Mouse (Mus musculus): Measurements from ENCODE around the gene Nrd1. TPM values are rescaled to one million over a fixed set of nuclear protein-coding genes. Genes with fewer than 3 reads are reported as not detected.
A peak's percentile ranks its signal among the peaks of the same experiment; 100 is the strongest.

Nrd1 gene
- 46.0 and 57.3 TPM in 2 replicates for polyA plus RNA-seq (2012; rRNA removed)

DNA sequence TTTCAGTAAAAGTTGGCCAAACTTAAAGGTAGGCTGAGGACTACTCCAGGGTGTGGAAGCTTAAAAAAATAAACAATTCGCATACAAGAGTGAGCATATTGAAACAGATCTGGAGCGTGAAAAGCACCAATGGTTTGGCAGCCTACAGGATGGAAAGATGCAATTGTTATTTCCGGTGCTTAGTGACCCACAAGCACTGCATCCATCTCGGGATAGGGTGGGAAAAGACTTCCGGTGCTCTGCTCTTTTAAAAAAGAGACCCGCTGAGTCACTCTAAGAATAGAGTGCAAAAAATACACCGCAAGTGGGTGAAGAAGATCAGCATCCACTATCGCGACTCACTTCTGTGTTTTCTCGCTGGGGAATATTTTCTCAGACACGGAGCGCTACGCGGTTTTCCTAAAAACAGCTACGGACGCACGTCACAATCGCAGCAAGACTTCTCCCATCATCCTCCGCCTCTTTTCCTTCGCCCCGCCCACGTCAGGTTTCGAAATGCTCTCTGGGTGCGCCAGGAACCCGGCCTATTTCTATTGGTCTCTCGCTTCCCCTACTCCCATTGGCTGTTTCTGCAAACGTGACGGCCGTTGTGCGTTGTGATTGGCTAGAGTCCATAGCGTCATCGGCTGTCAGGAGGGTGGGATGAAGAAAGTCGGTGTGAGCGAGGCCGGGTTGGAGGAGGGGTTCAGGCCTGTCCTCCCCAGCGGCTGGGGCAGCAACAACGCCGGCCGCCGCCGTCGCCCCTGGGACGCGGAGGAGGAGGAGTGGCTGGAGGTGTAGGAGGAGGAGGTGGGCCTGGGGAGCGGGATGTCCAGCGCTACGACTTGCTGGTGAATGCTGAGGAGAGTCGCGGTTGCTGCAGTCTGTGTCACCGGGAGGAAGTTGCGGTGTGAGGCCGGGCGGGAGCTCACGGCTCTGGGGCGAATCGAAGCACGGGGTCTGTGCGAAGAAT lies at the start of gene Nrd1:
TSS of gene Nrd1 (plus strand) at position 657 of the 952 bp plus-strand sequence.
- no peaks in the 10 kb centered on the region for H3K27me3 ChIP-seq (ENCODE audit: control insufficient read depth, insufficient read depth, low read length)
- WGBS: under 1% methylated on average over 58 of the region's 58 CpGs
- peak; percentile 99 for DNase-seq
- H3K27ac ChIP-seq (ENCODE audit: control insufficient read depth, insufficient read depth, low read length): peak within 1 kb of the TSS; percentile 51
- TF ChIP-seq POLR2A (IDR thresholded peaks at IDR 0.05; ENCODE audit: control insufficient read depth, extremely low read depth, insufficient read depth, low read length, poor library complexity) (peak; percentile 97), CTCF (IDR thresholded peaks at IDR 0.05; ENCODE audit: borderline replicate concordance, control insufficient read depth, extremely low read depth, insufficient read depth, low read length, poor library complexity) (no peak; the same call in 1 of the 2 replicates)
- peaks cover 4% of the 10 kb centered on the region for H3K4me1 ChIP-seq (replicated peaks; ENCODE audit: control insufficient read depth, insufficient read depth, low read length)
- peak within 1 kb of the TSS; percentile 83 for H3K4me3 ChIP-seq (ENCODE audit: control insufficient read depth, insufficient read depth, low read length)
- no peaks in the 10 kb centered on the region for H3K36me3 ChIP-seq (ENCODE audit: control insufficient read depth, insufficient read depth, low read length)

GRCm38 (mm10) chr4:108951663-108952062 lies 48.8 kb upstream of the Nrd1 start:
- Histone ChIP-seq H3K4me3 (ENCODE audit: control insufficient read depth, insufficient read depth, low read length) (no peak overlapping the region), H3K4me1 (replicated peaks; ENCODE audit: control insufficient read depth, insufficient read depth, low read length) (no peaks in the 10 kb centered on the region), H3K36me3 (ENCODE audit: control insufficient read depth, insufficient read depth, low read length) (no peaks in the 10 kb centered on the region), H3K27ac (ENCODE audit: control insufficient read depth, insufficient read depth, low read length) (no peak overlapping the region), H3K27me3 (ENCODE audit: control insufficient read depth, insufficient read depth, low read length) (no peaks in the 10 kb centered on the region)
- no peak for TF ChIP-seq CTCF (IDR thresholded peaks at IDR 0.05; ENCODE audit: borderline replicate concordance, control insufficient read depth, extremely low read depth, insufficient read depth, low read length, poor library complexity)
- no peak for TF ChIP-seq POLR2A (IDR thresholded peaks at IDR 0.05; ENCODE audit: control insufficient read depth, extremely low read depth, insufficient read depth, low read length, poor library complexity)
- 90% methylated on average over 4 of the region's 4 CpGs for WGBS
- no peak for DNase-seq

DNA sequence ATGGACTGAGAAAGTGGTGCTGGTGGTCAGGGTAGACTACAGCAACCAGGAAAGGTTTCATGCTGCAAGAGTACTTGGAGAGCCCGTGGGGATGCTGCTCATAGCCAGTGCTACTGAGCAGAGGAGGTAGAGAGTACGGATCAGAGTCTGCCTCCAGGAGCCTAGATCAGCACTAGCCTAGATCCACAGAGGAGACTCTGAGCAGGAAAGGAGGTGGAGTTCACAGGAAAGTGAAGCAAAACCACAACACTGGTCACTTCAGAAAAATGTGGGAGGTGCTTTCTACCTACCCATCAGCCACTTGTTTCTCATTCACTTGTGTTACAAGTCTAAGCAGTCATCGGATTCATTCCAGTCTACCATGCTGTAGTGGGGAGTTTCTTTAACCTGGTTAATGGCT lies 40.8 kb upstream of the Nrd1 start:
- WGBS: 89% methylated on average over 3 of the region's 3 CpGs
- no peak for DNase-seq
- TF ChIP-seq CTCF (IDR thresholded peaks at IDR 0.05; ENCODE audit: borderline replicate concordance, control insufficient read depth, extremely low read depth, insufficient read depth, low read length, poor library complexity) (no peak), POLR2A (IDR thresholded peaks at IDR 0.05; ENCODE audit: control insufficient read depth, extremely low read depth, insufficient read depth, low read length, poor library complexity) (no peak)
- Histone ChIP-seq H3K36me3 (ENCODE audit: control insufficient read depth, insufficient read depth, low read length) (no peaks in the 10 kb centered on the region), H3K27ac (ENCODE audit: control insufficient read depth, insufficient read depth, low read length) (no peak overlapping the region), H3K4me3 (ENCODE audit: control insufficient read depth, insufficient read depth, low read length) (no peak overlapping the region), H3K27me3 (ENCODE audit: control insufficient read depth, insufficient read depth, low read length) (no peaks in the 10 kb centered on the region), H3K4me1 (replicated peaks; ENCODE audit: control insufficient read depth, insufficient read depth, low read length) (no peaks in the 10 kb centered on the region)

DNA sequence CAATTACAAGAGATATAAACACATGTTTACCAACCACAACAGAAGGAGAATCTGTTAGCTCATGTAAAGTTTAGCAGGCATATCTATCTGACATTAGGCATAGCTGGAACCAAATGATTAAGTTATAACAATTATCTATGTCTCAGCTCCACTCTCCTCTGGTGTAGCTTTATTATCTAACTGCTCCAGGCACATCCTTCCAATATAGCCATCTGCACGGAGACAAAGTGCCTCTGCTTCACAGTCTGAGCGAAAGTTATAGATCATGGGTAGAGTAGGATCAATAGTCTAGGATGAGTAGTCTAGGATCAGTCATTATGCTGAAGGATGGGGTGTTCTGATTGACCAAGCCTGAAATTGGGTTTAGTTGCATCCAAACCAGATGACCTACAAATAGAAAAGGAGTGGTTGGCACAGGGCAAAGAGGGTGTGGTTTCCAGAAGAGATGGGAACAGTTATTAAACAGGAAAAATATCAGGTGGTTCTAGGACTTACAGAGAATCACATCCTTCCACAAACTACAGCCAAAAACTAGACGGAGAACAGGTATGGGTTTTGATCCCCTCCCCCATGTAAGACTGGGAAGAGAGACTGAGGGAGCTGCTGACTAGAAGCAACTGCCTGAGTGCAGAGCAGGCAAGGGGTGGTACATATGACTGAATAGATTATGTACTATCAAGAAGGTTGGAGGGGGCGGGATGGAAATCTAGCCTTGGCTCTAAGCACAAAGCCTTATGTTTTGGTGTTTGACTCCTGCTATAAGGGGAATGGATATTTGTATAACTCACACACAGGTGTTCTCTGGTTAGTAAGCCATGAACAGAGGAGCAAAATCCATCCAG lies 39.6 kb upstream of the Nrd1 start:
- Histone ChIP-seq H3K4me3 (ENCODE audit: control insufficient read depth, insufficient read depth, low read length) (no peak overlapping the region), H3K36me3 (ENCODE audit: control insufficient read depth, insufficient read depth, low read length) (no peaks in the 10 kb centered on the region), H3K27ac (ENCODE audit: control insufficient read depth, insufficient read depth, low read length) (no peak overlapping the region), H3K4me1 (replicated peaks; ENCODE audit: control insufficient read depth, insufficient read depth, low read length) (no peaks in the 10 kb centered on the region), H3K27me3 (ENCODE audit: control insufficient read depth, insufficient read depth, low read length) (no peaks in the 10 kb centered on the region)
- 94% methylated on average over 4 of the region's 4 CpGs for WGBS
- DNase-seq: no peak
- no peak for TF ChIP-seq CTCF (IDR thresholded peaks at IDR 0.05; ENCODE audit: borderline replicate concordance, control insufficient read depth, extremely low read depth, insufficient read depth, low read length, poor library complexity)
- TF ChIP-seq POLR2A (IDR thresholded peaks at IDR 0.05; ENCODE audit: control insufficient read depth, extremely low read depth, insufficient read depth, low read length, poor library complexity): no peak

DNA sequence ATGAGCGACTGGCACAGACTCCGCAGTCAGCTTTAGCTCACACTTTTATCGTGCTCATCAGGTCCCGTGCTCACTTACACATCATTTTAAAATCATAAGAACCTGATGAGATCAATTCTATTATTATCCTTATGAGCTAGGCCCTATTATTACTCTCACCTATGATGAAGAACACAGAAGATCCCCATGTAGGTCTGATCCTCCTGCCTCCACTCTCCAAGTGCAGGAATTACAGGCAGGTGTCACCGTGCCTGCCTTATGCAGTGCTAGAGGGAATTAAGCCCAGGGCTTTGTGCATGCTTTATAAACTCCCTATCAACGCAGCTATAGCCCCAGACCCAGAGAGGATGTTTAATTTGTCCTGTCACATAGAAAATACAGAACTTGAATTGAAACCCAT lies 37.4 kb upstream of the Nrd1 start:
- no peak for DNase-seq
- H3K4me3 ChIP-seq (ENCODE audit: control insufficient read depth, insufficient read depth, low read length): no peak overlapping the region
- WGBS: 92% methylated on average over 6 of the region's 6 CpGs
- no peaks in the 10 kb centered on the region for H3K36me3 ChIP-seq (ENCODE audit: control insufficient read depth, insufficient read depth, low read length)
- no peak for TF ChIP-seq CTCF (IDR thresholded peaks at IDR 0.05; ENCODE audit: borderline replicate concordance, control insufficient read depth, extremely low read depth, insufficient read depth, low read length, poor library complexity)
- TF ChIP-seq POLR2A (IDR thresholded peaks at IDR 0.05; ENCODE audit: control insufficient read depth, extremely low read depth, insufficient read depth, low read length, poor library complexity): no peak
- H3K27me3 ChIP-seq (ENCODE audit: control insufficient read depth, insufficient read depth, low read length): no peaks in the 10 kb centered on the region
- H3K4me1 ChIP-seq (replicated peaks; ENCODE audit: control insufficient read depth, insufficient read depth, low read length): no peaks in the 10 kb centered on the region
- no peak overlapping the region for H3K27ac ChIP-seq (ENCODE audit: control insufficient read depth, insufficient read depth, low read length)

- H3K27me3 ChIP-seq (ENCODE audit: control insufficient read depth, insufficient read depth, low read length): no peaks in the 10 kb centered on the region
- 72% methylated on average over 3 of the region's 3 CpGs for WGBS
- TF ChIP-seq POLR2A (IDR thresholded peaks at IDR 0.05; ENCODE audit: control insufficient read depth, extremely low read depth, insufficient read depth, low read length, poor library complexity) (no peak), CTCF (IDR thresholded peaks at IDR 0.05; ENCODE audit: borderline replicate concordance, control insufficient read depth, extremely low read depth, insufficient read depth, low read length, poor library complexity) (no peak)
- H3K4me1 ChIP-seq (replicated peaks; ENCODE audit: control insufficient read depth, insufficient read depth, low read length): no peaks in the 10 kb centered on the region
- no peak overlapping the region for H3K27ac ChIP-seq (ENCODE audit: control insufficient read depth, insufficient read depth, low read length)
- H3K4me3 ChIP-seq (ENCODE audit: control insufficient read depth, insufficient read depth, low read length): no peak overlapping the region
- no peaks in the 10 kb centered on the region for H3K36me3 ChIP-seq (ENCODE audit: control insufficient read depth, insufficient read depth, low read length)
- DNase-seq: no peak
These were observed 30.9 kb upstream of the Nrd1 start for GRCm38 (mm10) chr4:108969517-108969916.

Measured in thymus, adult 2 months (tissue).